Mouse (Mus musculus) hindbrain, embryonic 11.5 days (tissue): ENCODE results near the gene Npas3. TPM values are rescaled to one million over a fixed set of nuclear protein-coding genes. Genes with fewer than 3 reads are reported as not detected.

Experiments used
- ATAC-seq: fragments of 200-750 bp; cut with Nextera tagmentation; 2 replicates; pipeline ENCODE4 v1.8.0; 2017; ENCODE audit warnings: mild to moderate bottlenecking, moderate TSS enrichment, moderate library complexity; ENCODE audit not compliant: low FRiP score
- DNase-seq: peaks from one replicate; pipeline ENCODE4 v3.0.0-alpha.2; 2015; ENCODE audit warnings: low spot score
- H3K27ac ChIP-seq: fragments of 300-500 bp; sonication (generic); 2 replicates; pipeline ENCODE4 v1.5.1; 2014; ENCODE audit warnings: mild to moderate bottlenecking, low read depth, low read length
- H3K27me3 ChIP-seq: fragments of 300-500 bp; sonication (generic); 2 replicates; pipeline ENCODE4 v1.6.1; 2014; ENCODE audit warnings: mild to moderate bottlenecking, low read length, moderate library complexity, mixed read lengths; ENCODE audit not compliant: control insufficient read depth, insufficient read depth
- H3K36me3 ChIP-seq: fragments of 300-500 bp; sonication (generic); 2 replicates; pipeline ENCODE4 v1.6.1; 2014; ENCODE audit warnings: mild to moderate bottlenecking, low read length, moderate library complexity, mixed read lengths; ENCODE audit not compliant: control insufficient read depth, insufficient read depth
- H3K4me1 ChIP-seq: fragments of 300-500 bp; sonication (generic); replicated peaks from 2 replicates; pipeline ENCODE4 v1.6.1; 2014; ENCODE audit warnings: low read length, mixed read lengths; ENCODE audit not compliant: control insufficient read depth, insufficient read depth
- H3K4me2 ChIP-seq: fragments of 300-500 bp; sonication (generic); replicated peaks from 2 replicates; pipeline ENCODE4 v1.6.1; 2014; ENCODE audit warnings: mild to moderate bottlenecking, low read depth, low read length
- H3K4me3 ChIP-seq: fragments of 300-500 bp; sonication (generic); 2 replicates; pipeline ENCODE4 v1.5.1; 2014; ENCODE audit warnings: low read depth, low read length
- H3K9ac ChIP-seq: fragments of 300-500 bp; sonication (generic); 2 replicates; pipeline ENCODE4 v1.6.1; 2014; ENCODE audit warnings: low read depth, low read length
- H3K9me3 ChIP-seq: fragments of 300-500 bp; sonication (generic); 2 replicates; pipeline ENCODE4 v1.6.1; 2016; ENCODE audit warnings: low read length; ENCODE audit not compliant: control insufficient read depth
- WGBS: fragments of 180-500 bp; shearing (Covaris S2); extraction: QIAGEN DNeasy Blood & Tissue Kit; methylation state at CpG from one replicate; pipeline ENCODE4 v1.1.7; 2014; 5-methylcytosine and 5-hydroxymethylcytosine counted together
- polyA plus RNA-seq: library from polyadenylated mRNA; unstranded; fragments of >200 nt; fragmentation: Nextera tagmentation; extraction: Ambion mirVana; gene quantifications from 2 replicates; pipeline ENCODE4 v1.2.1, GENCODE M21; 2014

Gene Npas3
- polyA plus RNA-seq, 1 experiment from 2014 or later = 19.7 TPM

DNA sequence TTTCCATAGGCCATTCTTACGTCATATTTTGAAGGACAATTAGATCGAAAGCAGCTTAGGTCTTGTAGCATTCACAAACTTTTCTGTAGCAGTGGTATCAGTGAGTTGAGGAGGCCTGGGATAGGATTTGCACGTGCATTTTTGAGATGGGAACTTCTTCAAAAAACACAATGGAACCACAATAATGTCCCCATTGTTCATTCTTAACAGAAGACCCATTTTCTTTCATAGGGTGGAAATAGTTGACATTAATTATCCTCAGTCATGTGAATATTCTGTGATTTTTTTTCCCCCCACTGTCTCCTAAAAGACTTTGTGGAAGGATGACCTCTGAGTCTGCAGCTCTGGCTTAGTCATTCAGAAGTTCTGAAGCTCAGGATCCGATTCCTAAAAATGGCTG lies 41.9 kb downstream of the Npas3 start:
- WGBS = 72% methylated on average over 4 of the region's 4 CpGs
- H3K27ac ChIP-seq = no peak overlapping the region

DNA sequence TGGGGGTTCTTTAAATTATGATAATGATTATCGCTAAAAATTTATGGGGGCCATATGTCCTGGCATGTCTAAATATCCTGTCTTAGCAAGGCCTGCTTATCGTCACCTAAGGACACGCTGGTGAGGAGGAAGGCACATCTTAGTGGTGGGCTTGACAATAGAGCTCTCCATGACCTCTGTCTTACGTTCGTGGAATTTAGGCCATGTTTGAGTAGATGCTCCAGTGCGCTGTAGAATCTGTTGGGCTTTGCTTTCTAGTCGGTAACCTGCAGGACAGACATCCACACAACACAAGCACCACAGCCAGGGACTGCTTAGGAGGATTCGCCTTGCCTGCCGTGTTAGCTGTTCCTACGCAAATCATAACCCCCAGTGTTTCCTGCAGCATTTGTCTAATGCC lies 42.4 kb downstream of the Npas3 start:
- DNase-seq (no peak), ATAC-seq (no peak)
- Histone ChIP-seq H3K4me2 (no peak overlapping the region), H3K9me3 (no peaks in the 10 kb centered on the region), H3K9ac (no peak overlapping the region), H3K4me3 (no peak overlapping the region), H3K27me3 (no peaks in the 10 kb centered on the region), H3K36me3 (no peaks in the 10 kb centered on the region), H3K27ac (no peak overlapping the region), H3K4me1 (no peaks in the 10 kb centered on the region; the same call in 1 of the 2 replicates)
- WGBS = 89% methylated on average over 10 of the region's 10 CpGs

More for the DNA sequence above, 41.9 kb downstream of the Npas3 start:
- Histone ChIP-seq H3K4me2 (no peak overlapping the region), H3K9ac (no peak overlapping the region), H3K27me3 (no peaks in the 10 kb centered on the region), H3K4me1 (no peaks in the 10 kb centered on the region), H3K36me3 (no peaks in the 10 kb centered on the region), H3K9me3 (no peaks in the 10 kb centered on the region), H3K4me3 (no peak overlapping the region)
- ATAC-seq (no peak), DNase-seq (no peak)

DNA sequence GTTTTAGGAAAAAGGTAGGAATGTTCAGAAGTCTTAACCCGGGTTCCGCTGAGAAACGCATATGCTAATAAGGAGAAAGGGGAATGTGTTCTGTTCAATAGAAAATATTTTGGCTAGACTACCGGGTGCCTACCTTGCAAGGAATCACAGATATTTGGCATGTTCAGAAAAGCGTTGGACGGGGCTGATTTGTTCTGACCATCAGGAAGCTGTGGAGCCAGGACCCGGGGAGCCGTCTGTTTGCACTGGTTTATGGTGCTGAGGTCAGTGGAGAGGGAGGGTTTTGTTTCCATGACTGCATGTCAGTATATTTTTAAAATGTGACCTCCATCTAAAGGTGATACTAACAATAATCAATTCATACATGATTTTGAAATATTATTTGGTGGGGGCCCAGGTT lies 43.5 kb downstream of the Npas3 start:
- Histone ChIP-seq H3K9me3 (no peaks in the 10 kb centered on the region), H3K4me2 (0 out of 2 replicates have a peak overlapping the region, but pooled peaks have one; percentile 9), H3K4me1 (no peaks in the 10 kb centered on the region; the same call in 1 of the 2 replicates), H3K27ac (peak overlapping the region; percentile 70), H3K27me3 (no peaks in the 10 kb centered on the region), H3K4me3 (no peak overlapping the region), H3K36me3 (no peaks in the 10 kb centered on the region), H3K9ac (no peak overlapping the region)
- WGBS = 60% methylated on average over 8 of the region's 8 CpGs
- peak; percentile 43; the same call in 1 of the 2 replicates for ATAC-seq
- peak; percentile 41 for DNase-seq

DNA sequence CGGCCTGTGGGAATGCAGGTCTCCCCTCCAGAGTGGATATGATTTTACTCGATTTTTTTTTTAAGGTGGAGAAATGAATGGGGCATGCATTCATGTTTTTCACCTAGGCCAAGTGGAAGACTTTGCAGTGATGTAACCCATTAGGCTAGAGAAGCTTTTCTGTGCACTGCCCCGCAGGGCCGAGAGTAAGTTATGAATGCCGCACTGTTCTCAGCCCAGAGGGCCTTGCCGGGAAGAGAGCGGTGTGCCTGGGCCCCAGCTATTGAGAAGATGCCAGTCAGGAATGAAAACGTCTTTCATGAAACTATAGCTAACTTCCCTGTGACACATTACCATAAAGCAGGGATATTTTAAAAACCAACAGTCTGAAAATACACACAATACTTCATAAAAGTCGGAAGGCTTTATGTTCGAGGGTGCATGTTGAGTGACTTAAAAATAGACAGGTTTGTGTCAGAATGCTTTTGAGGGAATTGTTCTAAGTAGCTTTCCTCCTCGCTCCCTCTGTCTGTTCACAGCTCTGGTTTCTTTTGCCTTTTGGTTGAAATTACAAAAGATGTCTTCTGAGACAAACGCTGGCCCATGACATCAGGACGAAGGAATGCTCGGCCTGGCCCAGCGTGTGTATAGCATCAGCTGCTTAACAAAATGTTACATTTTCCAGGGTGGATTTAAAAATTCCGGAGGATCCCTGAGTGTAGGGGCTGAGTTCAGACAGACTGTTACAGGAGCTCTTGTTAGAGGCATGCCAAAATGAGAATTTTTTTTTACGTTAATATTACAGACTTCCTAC lies 44.2 kb downstream of the Npas3 start:
- WGBS = 24% methylated on average over 17 of the region's 17 CpGs
- H3K4me3 ChIP-seq = no peak overlapping the region
- H3K27me3 ChIP-seq = no peaks in the 10 kb centered on the region
- ATAC-seq (peak; percentile 87), DNase-seq (peak; percentile 73)
- H3K4me2 ChIP-seq = 0 out of 2 replicates have a peak overlapping the region, but pooled peaks have one; percentile 9
- no peak overlapping the region for H3K9ac ChIP-seq
- H3K4me1 ChIP-seq = no peaks in the 10 kb centered on the region; the same call in 1 of the 2 replicates
- peak overlapping the region; percentile 70 for H3K27ac ChIP-seq
- no peaks in the 10 kb centered on the region for H3K9me3 ChIP-seq
- no peaks in the 10 kb centered on the region for H3K36me3 ChIP-seq

DNA sequence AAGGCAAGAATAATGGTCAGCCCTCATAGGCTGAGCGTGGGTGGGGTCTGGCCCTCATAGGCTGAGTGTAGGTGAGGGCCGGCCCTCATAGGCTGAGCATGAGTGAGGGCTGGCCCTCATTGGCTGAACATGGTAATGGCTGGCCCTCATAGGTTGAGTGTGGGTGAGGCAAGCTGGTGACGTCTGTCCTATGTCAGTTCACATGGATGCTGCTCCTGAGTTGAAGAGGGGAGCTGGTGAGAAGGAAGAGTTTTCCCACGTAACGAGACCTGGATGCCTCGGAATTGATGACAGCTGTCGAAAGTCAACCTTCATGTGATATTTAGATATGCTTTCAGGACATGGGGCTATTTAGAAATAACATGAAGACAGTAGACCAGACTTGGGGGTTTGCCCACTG lies 45.5 kb downstream of the Npas3 start:
- Histone ChIP-seq H3K9me3 (no peaks in the 10 kb centered on the region), H3K36me3 (no peaks in the 10 kb centered on the region), H3K27ac (no peak overlapping the region), H3K4me3 (no peak overlapping the region), H3K27me3 (no peaks in the 10 kb centered on the region), H3K9ac (no peak overlapping the region), H3K4me1 (no peaks in the 10 kb centered on the region; the same call in 1 of the 2 replicates), H3K4me2 (no peak overlapping the region)
- DNase-seq (no peak), ATAC-seq (no peak)
- 93% methylated on average over 7 of the region's 7 CpGs for WGBS

DNA sequence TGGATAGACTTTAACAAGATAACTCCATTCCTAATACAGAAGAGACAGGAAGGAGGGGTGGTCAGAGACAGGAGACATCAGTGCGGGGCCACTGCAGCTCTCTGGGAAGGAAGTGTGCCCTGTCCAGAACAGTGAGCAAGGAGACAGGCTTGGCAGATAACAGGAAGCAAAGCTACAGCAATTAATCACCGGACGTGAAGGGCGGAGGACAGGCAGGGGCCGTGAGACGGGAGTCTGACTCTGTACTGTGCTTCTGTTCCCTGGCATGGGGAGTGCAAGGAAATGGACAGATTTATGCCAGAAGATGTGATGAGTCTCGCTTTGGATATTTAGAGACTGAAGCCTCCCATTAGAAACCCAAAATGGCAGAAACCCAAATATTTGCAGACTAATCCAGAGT lies 47.3 kb downstream of the Npas3 start:
- Histone ChIP-seq H3K27me3 (no peaks in the 10 kb centered on the region), H3K4me2 (no peak overlapping the region), H3K9ac (no peak overlapping the region), H3K4me1 (no peaks in the 10 kb centered on the region; the same call in 1 of the 2 replicates), H3K4me3 (no peak overlapping the region), H3K9me3 (no peaks in the 10 kb centered on the region), H3K36me3 (no peaks in the 10 kb centered on the region), H3K27ac (no peak overlapping the region)
- DNase-seq (peak; percentile 37), ATAC-seq (no peak)
- 42% methylated on average over 7 of the region's 7 CpGs for whole genome bisulfite sequencing

DNA sequence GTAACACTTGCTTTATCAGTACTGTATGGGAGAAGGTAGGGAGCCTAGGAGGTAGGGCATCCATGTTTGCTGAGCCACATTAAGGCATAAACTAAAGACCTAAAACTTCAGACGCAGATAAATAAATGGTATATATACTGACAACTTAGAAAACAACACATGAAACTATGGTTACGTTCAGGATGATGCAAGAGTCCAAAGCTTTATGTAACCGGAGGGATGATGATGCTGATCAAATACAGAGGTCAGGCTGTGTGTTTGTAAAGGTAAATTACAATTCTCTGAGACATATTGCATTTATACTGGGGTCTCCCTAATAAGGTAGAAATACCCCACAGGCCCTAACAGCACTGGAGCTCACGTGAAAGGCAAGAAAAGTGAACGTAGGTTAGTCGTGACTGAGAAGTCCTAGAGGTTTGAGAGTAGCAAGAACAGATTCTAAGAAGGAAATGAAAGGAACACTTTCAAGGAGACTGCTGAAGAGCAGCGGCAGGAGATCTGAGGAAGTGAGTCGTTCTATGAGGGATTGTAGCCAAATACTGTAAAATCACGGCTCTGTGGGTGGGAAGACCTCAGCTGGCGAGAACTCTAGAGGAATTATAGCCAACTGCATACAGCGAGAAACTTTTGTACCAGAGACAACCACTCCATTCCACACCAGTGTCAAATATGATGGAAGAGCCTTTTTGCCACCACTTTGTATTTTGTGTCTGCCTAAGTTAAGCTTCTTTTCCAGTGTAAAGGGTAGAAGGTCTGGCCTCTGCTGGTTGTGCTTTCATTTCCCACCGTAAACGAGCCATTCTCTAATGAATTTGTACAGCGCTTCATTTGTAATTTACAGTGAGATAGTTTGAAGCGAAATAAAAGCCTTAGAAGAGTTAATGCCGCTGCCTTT lies 49.7 kb downstream of the Npas3 start:
- no peak for ATAC-seq
- Histone ChIP-seq H3K27me3 (no peaks in the 10 kb centered on the region), H3K4me3 (no peak overlapping the region), H3K4me1 (no peaks in the 10 kb centered on the region; the same call in 1 of the 2 replicates), H3K36me3 (no peaks in the 10 kb centered on the region), H3K4me2 (no peak overlapping the region), H3K9ac (no peak overlapping the region), H3K9me3 (no peaks in the 10 kb centered on the region), H3K27ac (no peak overlapping the region)
- 85% methylated on average over 16 of the region's 16 CpGs for WGBS
- no peak for DNase-seq

DNA sequence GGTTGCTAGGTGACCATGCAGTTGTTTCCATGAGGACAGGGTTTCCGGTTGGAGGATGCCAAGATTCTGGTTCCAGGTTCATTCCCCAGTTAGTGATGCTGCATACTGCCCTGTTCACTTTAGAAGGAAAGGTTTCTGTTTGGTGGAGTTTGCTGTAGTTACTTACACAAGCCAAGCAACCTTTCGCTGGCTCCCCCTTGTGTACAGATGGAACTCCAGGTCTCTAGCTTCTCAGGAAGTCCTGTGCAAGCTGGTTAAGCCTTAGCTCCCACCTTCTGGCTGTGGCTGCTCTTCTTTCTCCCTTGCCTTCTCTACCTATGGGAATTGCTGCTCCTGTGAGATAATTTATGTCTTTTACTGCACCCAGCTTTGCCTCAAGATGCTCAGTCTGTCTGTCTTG lies 52.5 kb downstream of the Npas3 start:
- peak; percentile 34 for DNase-seq
- Histone ChIP-seq H3K4me1 (no peaks in the 10 kb centered on the region), H3K4me2 (no peak overlapping the region), H3K36me3 (no peaks in the 10 kb centered on the region), H3K9ac (no peak overlapping the region), H3K27ac (no peak overlapping the region), H3K27me3 (no peaks in the 10 kb centered on the region), H3K9me3 (no peaks in the 10 kb centered on the region), H3K4me3 (no peak overlapping the region)
- WGBS = 66% methylated on average over 2 of the region's 2 CpGs
- ATAC-seq = no peak
